8 mouse cellular contexts compared by ENCODE assay signal in the genomic region with DNA sequence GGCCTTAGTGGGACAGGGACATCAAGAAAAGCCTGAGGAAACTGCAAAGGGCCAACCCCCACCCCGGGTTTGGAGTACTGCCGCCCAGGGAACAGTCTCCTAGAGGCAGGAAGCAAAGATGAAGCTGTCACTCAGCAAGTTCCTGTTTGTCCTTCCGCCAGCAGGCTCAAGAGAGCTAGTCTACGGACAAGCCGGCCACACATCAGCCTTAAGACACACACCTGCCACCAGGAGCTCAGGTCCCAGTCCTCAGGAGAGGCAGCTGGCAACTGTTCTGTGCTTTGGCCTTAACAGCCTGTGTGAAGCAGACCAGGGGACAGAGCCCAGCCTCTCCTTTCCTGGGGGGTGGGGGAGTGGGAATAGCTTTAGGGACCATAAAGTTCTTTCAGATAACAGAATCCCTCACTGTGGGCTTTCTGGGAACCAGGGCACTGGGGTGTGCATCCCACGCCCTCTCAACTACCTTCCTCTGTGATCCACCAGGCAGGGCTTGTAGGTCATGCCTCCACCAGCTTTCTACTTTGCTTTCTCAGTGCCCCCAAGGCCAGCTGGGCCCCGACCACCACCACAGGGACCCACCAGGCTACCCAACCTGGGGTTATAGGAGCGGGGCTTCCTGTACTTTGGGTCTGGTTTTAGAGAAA.
DNase-seq lines count a peak whose midpoint lies in the region; ATAC-seq and TF ChIP-seq lines count a peak whose summit lies in the region.

No protein-coding gene starts in this region.

- ATAC-seq in heart, embryonic 11.5 days (replicated peaks; ENCODE audit: insufficient number of reproducible peaks, low FRiP score, low TSS enrichment), result no peak
- peak; percentile 33; the same call in 1 of the 2 replicates for ATAC-seq in kidney, embryonic 14.5 days (ENCODE audit: low FRiP score, low TSS enrichment)
- peak; percentile 25 for ATAC-seq in lung, postnatal 0 days

- WGBS in heart, embryonic 11.5 days (ENCODE audit: insufficient replicate concordance), result 37% methylated on average over 8 of the region's 8 CpGs
- 44% methylated on average over 8 of the region's 8 CpGs for WGBS in kidney, embryonic 14.5 days
- WGBS in lung, postnatal 0 days, result 37% methylated on average over 8 of the region's 8 CpGs

- no peak overlapping the region for H3K4me2 ChIP-seq in heart, embryonic 11.5 days
- H3K4me2 ChIP-seq in kidney, embryonic 14.5 days (replicated peaks; ENCODE audit: low read depth, low read length), result no peak overlapping the region
- H3K4me2 ChIP-seq in lung, postnatal 0 days (replicated peaks; ENCODE audit: low read depth, low read length), result no peak overlapping the region

- no peaks in the 10 kb centered on the region for H3K9me3 ChIP-seq in heart, embryonic 11.5 days (replicated peaks; ENCODE audit: control insufficient read depth, low read length)
- no peaks in the 10 kb centered on the region for H3K9me3 ChIP-seq in kidney, embryonic 14.5 days (ENCODE audit: control insufficient read depth, low read length)
- no peaks in the 10 kb centered on the region for H3K9me3 ChIP-seq in lung, postnatal 0 days (ENCODE audit: low read length)

- peak overlapping the region; percentile 56; the same call in 1 of the 2 replicates for H3K9ac ChIP-seq in heart, embryonic 11.5 days (ENCODE audit: low read depth, low read length)
- H3K9ac ChIP-seq in kidney, embryonic 14.5 days (ENCODE audit: low read depth, low read length), result 0 out of 2 replicates have a peak overlapping the region, but pooled peaks have one; percentile 12
- H3K9ac ChIP-seq in lung, postnatal 0 days (replicated peaks; ENCODE audit: low read depth), result 0 out of 2 replicates have a peak overlapping the region, but pooled peaks have one; percentile 16

- peak overlapping the region; percentile 99 for H3K27ac ChIP-seq in bone marrow macrophage, adult 2 months (ENCODE audit: insufficient read depth, low read depth, low read length)
- peak overlapping the region; percentile 97 for H3K27ac ChIP-seq in heart, embryonic 11.5 days (ENCODE audit: low read depth, low read length)
- peak overlapping the region; percentile 86 for H3K27ac ChIP-seq in kidney, embryonic 14.5 days (ENCODE audit: low read depth, low read length)
- peak overlapping the region; percentile 82 for H3K27ac ChIP-seq in lung, postnatal 0 days (ENCODE audit: low read length)

- H3K36me3 ChIP-seq in heart, embryonic 11.5 days (ENCODE audit: control insufficient read depth, insufficient read depth, low read length), result no peaks in the 10 kb centered on the region; the same call in 1 of the 2 replicates
- H3K36me3 ChIP-seq in kidney, embryonic 14.5 days (ENCODE audit: control insufficient read depth, insufficient read depth, low read length), result peaks cover 9% of the 10 kb centered on the region; the same call in 1 of the 2 replicates
- H3K36me3 ChIP-seq in lung, postnatal 0 days (ENCODE audit: insufficient read depth, low read length), result 0 out of 2 replicates have a peak, but pooled peaks cover 3% of the 10 kb centered on the region

- H3K27me3 ChIP-seq in heart, embryonic 11.5 days (ENCODE audit: control insufficient read depth, insufficient read depth, low read length), result no peaks in the 10 kb centered on the region
- H3K27me3 ChIP-seq in kidney, embryonic 14.5 days (ENCODE audit: control insufficient read depth, insufficient read depth, low read length), result no peaks in the 10 kb centered on the region
- no peaks in the 10 kb centered on the region for H3K27me3 ChIP-seq in lung, postnatal 0 days (replicated peaks; ENCODE audit: insufficient read depth, low read length)

- peak; percentile 54 to 79 for DNase-seq in adrenal gland, adult (ENCODE audit: inconsistent age in 2 of 2, low spot score in 1 of 2)
- DNase-seq in adrenal gland, adult 8-10 months, result no peak
- peak; percentile 68 for DNase-seq in lung, postnatal 0 days (ENCODE audit: low spot score)
- DNase-seq in ovary, postnatal 14 days (ENCODE audit: low spot score), result no peak
- no peak for DNase-seq in embryo, embryonic 11 days

- H3K4me3 ChIP-seq in bone marrow macrophage, adult 2 months (ENCODE audit: insufficient read depth, low read length), result peak overlapping the region; percentile 22
- no peak overlapping the region for H3K4me3 ChIP-seq in heart, embryonic 11.5 days (ENCODE audit: low read depth, low read length)
- H3K4me3 ChIP-seq in kidney, embryonic 14.5 days (ENCODE audit: low read length), result no peak overlapping the region
- no peak overlapping the region for H3K4me3 ChIP-seq in lung, postnatal 0 days (ENCODE audit: low read depth, low read length)

- 0 out of 2 replicates have a peak, but pooled peaks have one; percentile 47 for TF ChIP-seq POLR2A in bone marrow macrophage, adult 2 months (IDR thresholded peaks at IDR 0.05; ENCODE audit: borderline replicate concordance, low read depth, low read length)

- TF ChIP-seq EP300 in lung, postnatal 0 days (IDR thresholded peaks at IDR 0.05), result peak; percentile 41; the same call in 1 of the 2 replicates

- no peak for TF ChIP-seq CTCF in bone marrow macrophage, adult 2 months (IDR thresholded peaks at IDR 0.05; ENCODE audit: low read depth, low read length)
- TF ChIP-seq CTCF in lung, postnatal 0 days (IDR thresholded peaks at IDR 0.05), result peak; percentile 19

- peaks cover 49% of the 10 kb centered on the region for H3K4me1 ChIP-seq in bone marrow macrophage, adult 2 months (ENCODE audit: control insufficient read depth, insufficient read depth, low read length)
- H3K4me1 ChIP-seq in heart, embryonic 11.5 days (ENCODE audit: control insufficient read depth, insufficient read depth, low read length), result peaks cover 42% of the 10 kb centered on the region
- H3K4me1 ChIP-seq in kidney, embryonic 14.5 days (ENCODE audit: control insufficient read depth, insufficient read depth, low read length), result peaks cover 35% of the 10 kb centered on the region
- peaks cover 33% of the 10 kb centered on the region for H3K4me1 ChIP-seq in lung, postnatal 0 days (ENCODE audit: insufficient read depth, low read depth, low read length)

Comparison
In these comparisons a context has a peak if more than half of its experiments do, and no peak if none do; other contexts are left out.
1. DNase-seq: peak in adrenal gland, adult (2 of 2) and lung, postnatal 0 days (single experiment); none in adrenal gland, adult 8-10 months (single experiment), ovary, postnatal 14 days (single experiment) and embryo, embryonic 11 days (single experiment).
2. Peak in every context shown above with its lines, with median percentiles within 50 percentile points of each other: H3K27ac ChIP-seq and H3K9ac ChIP-seq.